Mouse (Mus musculus) stomach, embryonic 14.5 days (tissue): ENCODE data around the gene Cldn22. TPM values are rescaled to one million over a fixed set of nuclear protein-coding genes. Genes with fewer than 3 reads are reported as not detected.
A peak's percentile ranks its signal among the peaks of the same experiment; 100 is the strongest.

ENCODE experiments used
- ATAC-seq: fragments of 200-750 bp; cut with Nextera tagmentation; 2 replicates; pipeline ENCODE4 v1.8.0; 2017; ENCODE audit warnings: low read depth, moderate TSS enrichment; ENCODE audit not compliant: insufficient number of reproducible peaks, insufficient read depth, low FRiP score
- H3K27ac ChIP-seq: fragments of 300-500 bp; sonication (generic); 2 replicates; pipeline ENCODE4 v1.5.1; 2014; ENCODE audit warnings: mild to moderate bottlenecking, low read length, moderate library complexity, mixed read lengths
- H3K27me3 ChIP-seq: fragments of 300-500 bp; sonication (generic); 2 replicates; pipeline ENCODE4 v1.6.1; 2014; ENCODE audit warnings: low read length, control low read depth, mixed read lengths; ENCODE audit not compliant: control insufficient read depth, insufficient read depth
- H3K36me3 ChIP-seq: fragments of 300-500 bp; sonication (generic); 2 replicates; pipeline ENCODE4 v1.6.1; 2014; ENCODE audit warnings: mild to moderate bottlenecking, control low read depth, low read length, moderate library complexity, mixed read lengths; ENCODE audit not compliant: control insufficient read depth, insufficient read depth
- H3K4me1 ChIP-seq: fragments of 300-500 bp; sonication (generic); 2 replicates; pipeline ENCODE4 v1.6.1; 2014; ENCODE audit warnings: low read length, control low read depth, mixed read lengths; ENCODE audit not compliant: control insufficient read depth, insufficient read depth
- H3K4me2 ChIP-seq: fragments of 300-500 bp; sonication (generic); replicated peaks from 2 replicates; pipeline ENCODE4 v1.6.1; 2014; ENCODE audit warnings: low read depth, low read length, control low read depth
- H3K4me3 ChIP-seq: fragments of 300-500 bp; sonication (generic); 2 replicates; pipeline ENCODE4 v1.5.1; 2014; ENCODE audit warnings: low read depth, low read length, control low read depth
- H3K9ac ChIP-seq: fragments of 300-500 bp; sonication (generic); replicated peaks from 2 replicates; pipeline ENCODE4 v1.6.1; 2014; ENCODE audit warnings: low read depth, mild to moderate bottlenecking, control low read depth, low read length, moderate library complexity, mixed read lengths
- H3K9me3 ChIP-seq: fragments of 300-500 bp; sonication (generic); 2 replicates; pipeline ENCODE4 v1.6.1; 2016; ENCODE audit warnings: low read depth, low read length, control low read depth; ENCODE audit not compliant: control insufficient read depth
- WGBS: fragments of 180-500 bp; shearing (Covaris S2); extraction: QIAGEN DNeasy Blood & Tissue Kit; methylation state at CpG from one replicate; pipeline ENCODE4 v1.1.7; 2014; 5-methylcytosine and 5-hydroxymethylcytosine counted together
- polyA plus RNA-seq: library from polyadenylated mRNA; unstranded; fragments of >200 nt; fragmentation: Nextera tagmentation; extraction: Ambion mirVana; gene quantifications from 2 replicates; pipeline ENCODE4 v1.2.1, GENCODE M21; 2014

Cldn22 gene
- polyA plus RNA-seq, 1 experiment from 2014 or later, result not detected

- no peaks in the 10 kb centered on the region for H3K27me3 ChIP-seq
- no peak overlapping the region for H3K4me2 ChIP-seq
- 70% methylated on average over 9 of the region's 9 CpGs for WGBS
- no peak for ATAC-seq
- H3K4me1 ChIP-seq, result no peaks in the 10 kb centered on the region
- no peaks in the 10 kb centered on the region for H3K36me3 ChIP-seq
- H3K9me3 ChIP-seq, result no peaks in the 10 kb centered on the region
- no peak overlapping the region for H3K27ac ChIP-seq
- no peak overlapping the region for H3K4me3 ChIP-seq
- H3K9ac ChIP-seq, result no peak overlapping the region
These were observed 32.3 kb upstream of the Cldn22 start for GRCm38 (mm10) chr8:47791986-47792385.

- Histone ChIP-seq H3K36me3 (no peaks in the 10 kb centered on the region), H3K9me3 (no peaks in the 10 kb centered on the region), H3K9ac (no peak overlapping the region), H3K4me2 (no peak overlapping the region), H3K27ac (no peak overlapping the region), H3K4me3 (no peak overlapping the region), H3K27me3 (no peaks in the 10 kb centered on the region), H3K4me1 (no peaks in the 10 kb centered on the region)
- 32% methylated on average over 6 of the region's 6 CpGs for WGBS
- no peak for ATAC-seq
These were observed 24.8 kb upstream of the Cldn22 start for GRCm38 (mm10) chr8:47799438-47799837.

- no peak for ATAC-seq
- no peak overlapping the region for H3K4me3 ChIP-seq
- H3K4me1 ChIP-seq, result no peaks in the 10 kb centered on the region
- H3K36me3 ChIP-seq, result no peaks in the 10 kb centered on the region
- H3K27ac ChIP-seq, result no peak overlapping the region
- H3K9ac ChIP-seq, result no peak overlapping the region
- H3K27me3 ChIP-seq, result no peaks in the 10 kb centered on the region
- H3K4me2 ChIP-seq, result no peak overlapping the region
- 71% methylated on average over 2 of the region's 2 CpGs for WGBS
- H3K9me3 ChIP-seq, result no peaks in the 10 kb centered on the region
These were observed 21.9 kb upstream of the Cldn22 start for GRCm38 (mm10) chr8:47802349-47802748.

- H3K27me3 ChIP-seq, result no peaks in the 10 kb centered on the region
- H3K4me2 ChIP-seq, result no peak overlapping the region
- H3K9me3 ChIP-seq, result no peaks in the 10 kb centered on the region
- no peaks in the 10 kb centered on the region for H3K4me1 ChIP-seq
- WGBS, result 85% methylated on average over 1 of the region's 1 CpGs
- ATAC-seq, result no peak
- H3K27ac ChIP-seq, result no peak overlapping the region
- no peak overlapping the region for H3K4me3 ChIP-seq
- no peaks in the 10 kb centered on the region for H3K36me3 ChIP-seq
- H3K9ac ChIP-seq, result no peak overlapping the region
These were observed 20.0 kb upstream of the Cldn22 start for GRCm38 (mm10) chr8:47804262-47804661.

GRCm38 (mm10) chr8:47809970-47810665 is 14.2 kb upstream of the Cldn22 start:
- H3K27ac ChIP-seq, result no peak overlapping the region
- no peaks in the 10 kb centered on the region for H3K27me3 ChIP-seq
- no peaks in the 10 kb centered on the region for H3K9me3 ChIP-seq
- no peak overlapping the region for H3K4me2 ChIP-seq
- H3K4me3 ChIP-seq, result no peak overlapping the region
- H3K9ac ChIP-seq, result no peak overlapping the region
- WGBS, result 82% methylated on average over 14 of the region's 14 CpGs
- no peaks in the 10 kb centered on the region for H3K4me1 ChIP-seq
- ATAC-seq, result no peak
- no peaks in the 10 kb centered on the region for H3K36me3 ChIP-seq

- Histone ChIP-seq H3K27ac (no peak overlapping the region), H3K9ac (no peak overlapping the region), H3K4me2 (no peak overlapping the region), H3K4me3 (no peak overlapping the region), H3K9me3 (no peaks in the 10 kb centered on the region), H3K27me3 (no peaks in the 10 kb centered on the region), H3K36me3 (no peaks in the 10 kb centered on the region), H3K4me1 (no peaks in the 10 kb centered on the region)
- WGBS, result 80% methylated on average over 7 of the region's 7 CpGs
- ATAC-seq, result no peak
These were observed 13.6 kb upstream of the Cldn22 start for GRCm38 (mm10) chr8:47810666-47811015.

GRCm38 (mm10) chr8:47811221-47811620 is 13.1 kb upstream of the Cldn22 start:
- H3K4me2 ChIP-seq, result no peak overlapping the region
- peak; percentile 28; the same call in 1 of the 2 replicates for ATAC-seq

GRCm38 (mm10) chr8:47819034-47819433 is 5.2 kb upstream of the Cldn22 start:
- Histone ChIP-seq H3K27ac (no peak overlapping the region), H3K9me3 (no peaks in the 10 kb centered on the region), H3K4me1 (no peaks in the 10 kb centered on the region), H3K4me2 (no peak overlapping the region), H3K36me3 (no peaks in the 10 kb centered on the region), H3K9ac (no peak overlapping the region), H3K27me3 (no peaks in the 10 kb centered on the region), H3K4me3 (no peak overlapping the region)
- 84% methylated on average over 8 of the region's 8 CpGs for WGBS
- no peak for ATAC-seq

More at GRCm38 (mm10) chr8:47811221-47811620, 13.1 kb upstream of the Cldn22 start:
- H3K4me1 ChIP-seq, result no peaks in the 10 kb centered on the region
- no peaks in the 10 kb centered on the region for H3K36me3 ChIP-seq
- H3K4me3 ChIP-seq, result no peak overlapping the region
- no peaks in the 10 kb centered on the region for H3K27me3 ChIP-seq
- no peaks in the 10 kb centered on the region for H3K9me3 ChIP-seq
- H3K27ac ChIP-seq, result no peak overlapping the region
- WGBS, result 80% methylated on average over 12 of the region's 12 CpGs
- no peak overlapping the region for H3K9ac ChIP-seq
